ENCODE assay signal across 32 mouse cellular contexts in the genomic region with DNA sequence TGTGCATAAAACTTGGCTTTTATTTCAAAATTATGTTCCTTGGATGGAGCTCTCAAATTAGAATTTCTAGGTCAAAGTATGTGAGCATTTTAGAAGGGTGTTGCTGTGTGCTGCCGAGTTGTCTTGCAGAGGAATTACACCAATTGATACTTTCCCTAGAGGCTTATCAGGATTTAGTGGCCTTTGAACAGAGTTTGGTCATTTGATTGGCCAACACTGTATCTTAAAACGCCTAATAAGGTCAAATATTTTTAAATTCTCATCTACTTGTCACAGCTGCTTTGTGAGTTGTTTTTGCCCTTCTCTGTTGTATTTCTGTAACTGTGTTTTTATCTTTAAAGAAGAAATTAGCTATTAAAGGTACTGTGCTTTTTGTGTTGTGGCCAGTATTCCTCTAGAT.
"Had no signal": no experiment of that assay in that cellular context is flagged by ENCODE, and none has a peak within 500 bp of the region (broad histone marks: within the 10 kb centered on the region; RNA-seq: fewer than 3 reads in every experiment).

No protein-coding gene starts in this region.

- H3K36me3 ChIP-seq: limb, embryonic 10.5 days; limb, embryonic 12.5 days; limb, embryonic 13.5 days; limb, embryonic 15.5 days; liver, embryonic 12.5 days; liver, embryonic 13.5 days; liver, embryonic 15.5 days; lung, embryonic 15.5 days; midbrain, embryonic 12.5 days; midbrain, embryonic 13.5 days; midbrain, embryonic 15.5 days; neural tube, embryonic 12.5 days had no signal

- H3K27me3 ChIP-seq: limb, embryonic 12.5 days; limb, embryonic 13.5 days; limb, embryonic 15.5 days; liver, embryonic 12.5 days; liver, embryonic 13.5 days; liver, embryonic 15.5 days; lung, embryonic 15.5 days; megakaryocyte, embryonic 14.5 days; midbrain, embryonic 12.5 days; midbrain, embryonic 13.5 days; midbrain, embryonic 15.5 days; neural tube, embryonic 12.5 days had no signal

- H3K4me2 ChIP-seq: limb, embryonic 12.5 days; limb, embryonic 13.5 days; limb, embryonic 15.5 days; liver, embryonic 12.5 days; liver, embryonic 13.5 days; liver, embryonic 15.5 days; lung, embryonic 14.5 days; lung, embryonic 15.5 days; midbrain, embryonic 11.5 days; midbrain, embryonic 12.5 days; midbrain, embryonic 13.5 days; midbrain, embryonic 15.5 days; neural tube, embryonic 12.5 days had no signal

- H3K9ac ChIP-seq: limb, embryonic 12.5 days; limb, embryonic 13.5 days; limb, embryonic 15.5 days; liver, embryonic 12.5 days; liver, embryonic 13.5 days; liver, embryonic 14.5 days; liver, embryonic 15.5 days; liver, postnatal 0 days; lung, embryonic 14.5 days; lung, embryonic 15.5 days; midbrain, embryonic 12.5 days; midbrain, embryonic 13.5 days; midbrain, embryonic 15.5 days; neural tube, embryonic 12.5 days had no signal

- H3K4me1 ChIP-seq: liver, embryonic 12.5 days; liver, embryonic 13.5 days; liver, embryonic 15.5 days; megakaryocyte, embryonic 14.5 days; midbrain, embryonic 12.5 days; midbrain, embryonic 15.5 days; neural tube, embryonic 12.5 days had no signal

- H3K4me3 ChIP-seq: left cerebral cortex, adult 2 months; limb, embryonic 10.5 days; limb, embryonic 12.5 days; limb, embryonic 13.5 days; limb, embryonic 15.5 days; liver, embryonic 12.5 days; liver, embryonic 13.5 days; liver, embryonic 15.5 days; lung, embryonic 15.5 days; megakaryocyte, embryonic 14.5 days; midbrain, embryonic 10.5 days; midbrain, embryonic 12.5 days; midbrain, embryonic 13.5 days; midbrain, embryonic 15.5 days; myocyte; neural tube, embryonic 12.5 days had no signal

- H3K27ac ChIP-seq: left cerebral cortex, adult 2 months; limb, embryonic 10.5 days; limb, embryonic 12.5 days; limb, embryonic 13.5 days; limb, embryonic 15.5 days; liver, embryonic 12.5 days; liver, embryonic 13.5 days; liver, embryonic 14.5 days; liver, embryonic 15.5 days; lung, embryonic 15.5 days; macrophage; midbrain, embryonic 10.5 days; midbrain, embryonic 12.5 days; midbrain, embryonic 13.5 days; midbrain, embryonic 15.5 days; neural tube, embryonic 12.5 days had no signal

- ATAC-seq: liver, embryonic 12.5 days; liver, postnatal 0 days; lung, postnatal 0 days; midbrain, embryonic 13.5 days; midbrain, embryonic 15.5 days; midbrain, embryonic 16.5 days had no signal

- H3K9me3 ChIP-seq: limb, embryonic 10.5 days; limb, embryonic 12.5 days; limb, embryonic 13.5 days; limb, embryonic 15.5 days; liver, embryonic 12.5 days; liver, embryonic 13.5 days; liver, embryonic 15.5 days; lung, embryonic 15.5 days; midbrain, embryonic 10.5 days; midbrain, embryonic 12.5 days; midbrain, embryonic 13.5 days; midbrain, embryonic 15.5 days; neural tube, embryonic 12.5 days had no signal

- DNase-seq: left cerebral cortex, postnatal 4 days; liver; liver, embryonic 13.5 days; liver, postnatal 0 days; lung, adult 18-20 months; lung, adult 2 months; lung, embryonic 14.5 days; lung, postnatal 10 days; lung, postnatal 14 days; lung, postnatal 36 days; lung, postnatal 4 days; midbrain, embryonic 14.5 days had no signal
